In the genomic region with DNA sequence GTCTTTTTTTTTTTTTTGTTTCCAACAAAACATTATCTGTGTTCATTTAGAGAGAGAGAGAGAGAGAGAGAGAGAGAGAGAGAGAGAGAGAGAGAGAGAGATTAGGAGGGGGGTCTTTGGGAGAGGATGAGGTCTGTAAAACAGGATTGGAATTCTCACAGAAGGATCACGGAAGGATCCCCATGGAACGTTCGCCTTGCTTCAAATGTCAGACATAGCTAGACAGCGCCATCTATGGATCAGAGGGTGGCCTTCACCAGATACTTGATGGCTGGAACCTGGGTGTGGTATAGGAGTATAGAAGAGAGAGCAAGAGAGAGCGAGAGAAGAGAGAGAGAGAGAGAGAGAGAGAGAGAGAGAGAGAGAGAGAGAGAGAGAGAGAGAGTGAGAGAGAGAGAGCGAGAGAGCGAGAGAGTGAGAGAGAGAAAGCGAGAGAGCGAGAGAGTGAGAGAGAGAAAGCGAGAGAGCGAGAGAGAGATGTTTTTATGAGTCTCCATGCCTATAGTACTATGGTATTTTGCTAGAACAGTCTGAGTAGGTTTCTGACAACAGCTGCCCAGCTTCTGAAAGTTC, we compare ENCODE assay signal across 8 mouse cellular contexts. TPM values are rescaled to one million over a fixed set of nuclear protein-coding genes. Genes with fewer than 3 reads are reported as not detected.
A peak's percentile ranks its signal among the peaks of the same experiment; 100 is the strongest.
DNase-seq lines count a peak whose midpoint lies in the region; ATAC-seq and TF ChIP-seq lines count a peak whose summit lies in the region.

No protein-coding gene starts in this region.

- no peaks in the 10 kb centered on the region for H3K36me3 ChIP-seq in kidney, embryonic 14.5 days (ENCODE audit: control insufficient read depth, insufficient read depth, low read length)
- no peaks in the 10 kb centered on the region for H3K36me3 ChIP-seq in myocyte (ENCODE audit: control insufficient read depth, insufficient read depth)

- 0 out of 2 replicates have a peak, but pooled peaks have one; percentile 55 for ATAC-seq in kidney, embryonic 14.5 days (ENCODE audit: low FRiP score, low TSS enrichment)

- no peak overlapping the region for H3K27ac ChIP-seq in kidney, embryonic 14.5 days (ENCODE audit: low read depth, low read length)

- TF ChIP-seq POLR2A in myocyte (IDR thresholded peaks at IDR 0.05; ENCODE audit: insufficient read length, low read depth), result no peak

- no peak overlapping the region for H3ac ChIP-seq in myocyte (ENCODE audit: control insufficient read depth, insufficient read length)

- H3K27me3 ChIP-seq in kidney, embryonic 14.5 days (ENCODE audit: control insufficient read depth, insufficient read depth, low read length), result no peaks in the 10 kb centered on the region
- peaks cover 27% of the 10 kb centered on the region for H3K27me3 ChIP-seq in myocyte (ENCODE audit: control insufficient read depth, insufficient read depth, insufficient read length)

- H3K4me1 ChIP-seq in kidney, embryonic 14.5 days (ENCODE audit: control insufficient read depth, insufficient read depth, low read length), result no peaks in the 10 kb centered on the region

- H3K79me2 ChIP-seq in myocyte (ENCODE audit: control insufficient read depth, insufficient read depth), result no peaks in the 10 kb centered on the region

- 25% methylated on average over 11 of the region's 11 CpGs for WGBS in kidney, embryonic 14.5 days

- no peak overlapping the region for H3K4me3 ChIP-seq in kidney, embryonic 14.5 days (ENCODE audit: low read length)
- H3K4me3 ChIP-seq in myocyte, result no peak overlapping the region

- H3K9me3 ChIP-seq in kidney, embryonic 14.5 days (ENCODE audit: control insufficient read depth, low read length), result no peaks in the 10 kb centered on the region

- DNase-seq in urinary bladder, postnatal 25 days (ENCODE audit: low spot score), result peak; percentile 55
- no peak for DNase-seq in urinary bladder, adult 18-20 months (ENCODE audit: low spot score in 2 of 2)
- DNase-seq in cerebellum, adult 8-10 months, result peak; percentile 68
- DNase-seq in frontal cortex, postnatal 36 days (ENCODE audit: low spot score in 2 of 2), result peak; percentile 61 to 67
- peak; percentile 68 for DNase-seq in liver
- peak; percentile 47 for DNase-seq in thymus, postnatal 14 days

- H3K9ac ChIP-seq in kidney, embryonic 14.5 days (ENCODE audit: low read depth, low read length), result no peak overlapping the region

- no peak overlapping the region for H3K4me2 ChIP-seq in kidney, embryonic 14.5 days (replicated peaks; ENCODE audit: low read depth, low read length)
- H3K4me2 ChIP-seq in myocyte (ENCODE audit: low read depth), result peak overlapping the region; percentile 69

TF ChIP-seq in myocyte, 11 proteins besides CTCF, POLR2A, EP300 and RAD21:
- TF ChIP-seq TCF12 (IDR thresholded peaks at IDR 0.05; ENCODE audit: insufficient read depth, poor library complexity, severe bottlenecking), result no peak

RNA-seq across cellular contexts. Expression of a gene that starts 6.3 kb away (rescaled TPM):
- polyA plus RNA-seq in kidney, embryonic 14.5 days (2014; fragmentation: Nextera tagmentation; extraction: Ambion mirVana), result not detected in 2 replicates
- not detected for polyA plus RNA-seq in myocyte (2012; fragmentation: generic; extraction: Trizol)

RNA-seq across cellular contexts. Expression of a gene that starts 11.4 kb away (rescaled TPM):
- polyA plus RNA-seq in kidney, embryonic 14.5 days (2014; fragmentation: Nextera tagmentation; extraction: Ambion mirVana), result not detected in 2 replicates
- not detected for polyA plus RNA-seq in myocyte (2012; fragmentation: generic; extraction: Trizol)

RNA-seq across cellular contexts. Expression of a gene that starts 18.5 kb away (rescaled TPM):
- polyA plus RNA-seq in kidney, embryonic 14.5 days (2014; fragmentation: Nextera tagmentation; extraction: Ambion mirVana), result 2.6 and 3.1 TPM in 2 replicates
- not detected for polyA plus RNA-seq in myocyte (2012; fragmentation: generic; extraction: Trizol)

RNA-seq across cellular contexts. Expression of a gene that starts 21.6 kb away (rescaled TPM):
- not detected in 2 replicates for polyA plus RNA-seq in kidney, embryonic 14.5 days (2014; fragmentation: Nextera tagmentation; extraction: Ambion mirVana)
- polyA plus RNA-seq in myocyte (2012; fragmentation: generic; extraction: Trizol), result not detected

RNA-seq across cellular contexts. Expression of a gene that starts 26.0 kb away (rescaled TPM):
- 55.0 and 64.2 TPM in 2 replicates for polyA plus RNA-seq in kidney, embryonic 14.5 days (2014; fragmentation: Nextera tagmentation; extraction: Ambion mirVana)
- polyA plus RNA-seq in myocyte (2012; fragmentation: generic; extraction: Trizol), result 33.1 TPM

Comparison
In these comparisons a context has a peak if more than half of its experiments do, and no peak if none do; other contexts are left out.
1. DNase-seq: peak in urinary bladder, postnatal 25 days (single experiment), cerebellum, adult 8-10 months (single experiment), frontal cortex, postnatal 36 days (2 of 2), liver (single experiment) and thymus, postnatal 14 days (single experiment); none in urinary bladder, adult 18-20 months (0 of 2).